Mouse (Mus musculus) liver, adult (tissue): ENCODE data around the gene Olfr102.

Experiments used
- GATA4 ChIP-seq: IDR thresholded peaks from 2 replicates; pipeline ENCODE4 v1.6.1; 2014; ENCODE audit warnings: mild to moderate bottlenecking, low read length; ENCODE audit not compliant: insufficient replicate concordance

The Olfr102 gene

GRCm38 (mm10) chr17:37316954-37317353, at the start of gene Olfr102:
Gene Olfr102 (minus strand): TSS chr17:37317054.
- no peak for TF ChIP-seq GATA4

- TF ChIP-seq GATA4 = no peak
Measured at GRCm38 (mm10) chr17:37359282-37359681, 42.4 kb upstream of the Olfr102 start, which contains the start of gene Olfr104-ps. Gene Olfr104-ps (plus strand): TSS chr17:37359582.

- no peak for TF ChIP-seq GATA4
Measured at GRCm38 (mm10) chr17:37339598-37339997, 22.7 kb upstream of the Olfr102 start, which contains the start of gene Olfr103. Gene Olfr103 (minus strand): TSS chr17:37339698.

GRCm38 (mm10) chr17:37310146-37310699, 6.6 kb downstream of the Olfr102 start:
- TF ChIP-seq GATA4 = no peak

GRCm38 (mm10) chr17:37308483-37308882, 8.4 kb downstream of the Olfr102 start:
- TF ChIP-seq GATA4 = no peak

DNA sequence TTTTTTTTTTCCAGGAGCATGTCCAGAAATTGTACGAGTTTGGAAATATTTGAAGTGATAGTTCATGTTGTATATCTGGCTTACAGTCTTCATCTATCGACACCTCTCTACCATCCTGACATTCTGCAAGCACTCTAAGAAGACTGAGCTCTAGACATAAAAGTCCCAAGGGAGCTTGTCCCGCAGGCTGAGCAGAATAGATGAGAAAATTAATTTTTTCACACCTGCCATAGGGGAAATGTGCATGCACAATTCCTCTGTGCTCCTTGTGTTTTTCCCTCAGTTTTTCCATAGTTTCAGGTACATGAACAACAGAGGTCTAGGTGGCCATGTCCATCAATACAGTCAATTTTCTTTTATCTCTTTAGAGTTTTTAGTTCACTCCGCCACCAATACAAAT, 12.6 kb downstream of the Olfr102 start, which contains the start of gene Olfr101:
Gene Olfr101, minus strand, starts transcription at position 101 of the 400 bp plus-strand sequence.
- TF ChIP-seq GATA4 = no peak

GRCm38 (mm10) chr17:37283360-37283759, 33.5 kb downstream of the Olfr102 start, which contains the start of gene Olfr99:
Gene Olfr99 (minus strand): TSS chr17:37283460.
- no peak for TF ChIP-seq GATA4

GRCm38 (mm10) chr17:37280331-37280730, 36.5 kb downstream of the Olfr102 start:
- no peak for TF ChIP-seq GATA4

GRCm38 (mm10) chr17:37276573-37276972, 40.3 kb downstream of the Olfr102 start:
- TF ChIP-seq GATA4 = no peak

- no peak for TF ChIP-seq GATA4
Measured at GRCm38 (mm10) chr17:37275626-37276248, 41.1 kb downstream of the Olfr102 start.

GRCm38 (mm10) chr17:37270702-37271092, 46.2 kb downstream of the Olfr102 start:
- no peak for TF ChIP-seq GATA4

GRCm38 (mm10) chr17:37270058-37270701, 46.7 kb downstream of the Olfr102 start, which contains the start of gene H2-M3:
Gene H2-M3 (plus strand): TSS chr17:37270220.
- TF ChIP-seq GATA4 = peak; percentile 61; the same call in 1 of the 2 replicates

DNA sequence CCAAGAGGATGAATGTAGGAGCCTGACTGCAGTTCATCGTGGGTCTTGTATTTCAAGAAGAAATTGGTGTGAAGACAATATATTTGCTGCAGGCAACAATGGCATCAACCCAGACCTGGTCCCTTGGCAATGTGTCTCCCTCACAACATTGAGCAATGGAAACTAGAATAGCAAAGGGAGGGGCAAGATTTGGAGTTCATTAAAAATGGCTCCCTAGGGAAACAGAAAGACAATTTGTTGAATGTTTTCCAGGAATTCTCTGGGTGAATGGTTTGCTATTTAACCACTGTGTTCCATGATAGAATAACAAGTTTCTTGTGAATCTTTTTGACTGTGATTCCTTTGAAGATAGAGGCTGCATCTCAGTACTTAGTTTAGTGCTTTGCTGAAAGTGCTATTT, 53.2 kb downstream of the Olfr102 start, which contains the start of gene Olfr98:
Gene Olfr98, minus strand, starts transcription at position 124 of the 400 bp plus-strand sequence.
- TF ChIP-seq GATA4 = no peak
